Mouse (Mus musculus) kidney, adult 8-10 months (tissue): ENCODE data around the gene Vegfc.

Experiments
- DNase-seq, 2 experiments: peaks; one replicate each; pipeline ENCODE4 v3.0.0; 2022

Gene Vegfc

GRCm38 (mm10) chr8:54216250-54216649 is 138.8 kb downstream of the Vegfc start:
- DNase-seq, result no peak

- no peak for DNase-seq
Measured at GRCm38 (mm10) chr8:54228801-54229204, 151.4 kb downstream of the Vegfc start.

- DNase-seq, result no peak
Measured at GRCm38 (mm10) chr8:54230638-54231037, 153.2 kb downstream of the Vegfc start.

- DNase-seq, result no peak
Measured at GRCm38 (mm10) chr8:54233316-54233715, 155.9 kb downstream of the Vegfc start.
